Mouse (Mus musculus) stomach, postnatal 0 days (tissue): Measurements from ENCODE around the gene Pak2.

Experiments
- CTCF ChIP-seq: IDR thresholded peaks from 2 replicates; pipeline ENCODE4 v1.5.1; 2016; ENCODE audit warnings: antibody characterized with exemption, low read depth, mild to moderate bottlenecking, moderate library complexity
- EP300 ChIP-seq: optimal IDR thresholded peaks from 2 replicates; pipeline ENCODE3; 2016; ENCODE audit warnings: antibody characterized with exemption

DNA sequence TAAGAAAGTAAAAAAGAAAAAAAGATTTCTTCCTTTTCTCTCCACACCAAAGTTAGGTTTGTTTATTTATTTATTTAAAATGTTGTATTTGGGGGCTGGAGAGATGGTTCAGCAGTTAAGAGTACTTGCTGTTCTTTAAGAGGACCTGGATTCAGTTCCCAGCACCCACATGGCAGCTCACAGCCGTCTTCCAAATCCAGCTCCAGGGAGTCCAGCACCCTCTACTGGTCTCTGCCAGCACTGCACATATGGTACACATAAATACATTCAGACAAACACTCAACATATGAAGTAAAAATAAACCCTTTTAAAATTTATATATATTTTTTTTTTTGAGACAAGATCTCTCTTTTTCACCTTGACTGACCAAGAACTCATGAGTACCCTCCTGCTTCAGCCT is 26.6 kb upstream of the Pak2 start:
- no peak for TF ChIP-seq EP300
- peak; percentile 43 for TF ChIP-seq CTCF
